Mouse (Mus musculus) embryonic fibroblast, embryonic 13.5 days (primary cell): ENCODE measurements around the gene Birc7. TPM values are rescaled to one million over a fixed set of nuclear protein-coding genes. Genes with fewer than 3 reads are reported as not detected.

Source experiments
- H3K27ac ChIP-seq: 2 replicates; pipeline ENCODE4 v1.5.1; 2012; ENCODE audit warnings: low read length, control low read depth, inconsistent platforms; ENCODE audit not compliant: insufficient read depth
- H3K4me1 ChIP-seq: 2 replicates; pipeline ENCODE4 v1.6.1; 2011; ENCODE audit warnings: low read length; ENCODE audit not compliant: control insufficient read depth, insufficient read depth
- H3K4me3 ChIP-seq: 2 replicates; pipeline ENCODE4 v1.5.1; 2011; ENCODE audit warnings: mild to moderate bottlenecking, control low read depth, low read length; ENCODE audit not compliant: insufficient read depth
- CTCF ChIP-seq: IDR thresholded peaks from 2 replicates; pipeline ENCODE4 v1.5.1; 2011; ENCODE audit warnings: mild to moderate bottlenecking, control low read depth, low read length, moderate library complexity, borderline replicate concordance; ENCODE audit not compliant: insufficient read depth
- POLR2A ChIP-seq: IDR thresholded peaks from 2 replicates; pipeline ENCODE4 v1.6.1; 2011; ENCODE audit warnings: low read depth, mild to moderate bottlenecking, control low read depth, low read length, moderate library complexity
- polyA plus RNA-seq: library from polyadenylated mRNA; stranded (reverse); fragments of >200 nt; gene quantifications from 2 replicates; pipeline ENCODE4 v1.2.4, GENCODE M21; 2011; ENCODE audit warnings: low read depth; ENCODE audit not compliant: missing spikeins, insufficient read length

The Birc7 gene
- polyA plus RNA-seq, 1 experiment = not detected

DNA sequence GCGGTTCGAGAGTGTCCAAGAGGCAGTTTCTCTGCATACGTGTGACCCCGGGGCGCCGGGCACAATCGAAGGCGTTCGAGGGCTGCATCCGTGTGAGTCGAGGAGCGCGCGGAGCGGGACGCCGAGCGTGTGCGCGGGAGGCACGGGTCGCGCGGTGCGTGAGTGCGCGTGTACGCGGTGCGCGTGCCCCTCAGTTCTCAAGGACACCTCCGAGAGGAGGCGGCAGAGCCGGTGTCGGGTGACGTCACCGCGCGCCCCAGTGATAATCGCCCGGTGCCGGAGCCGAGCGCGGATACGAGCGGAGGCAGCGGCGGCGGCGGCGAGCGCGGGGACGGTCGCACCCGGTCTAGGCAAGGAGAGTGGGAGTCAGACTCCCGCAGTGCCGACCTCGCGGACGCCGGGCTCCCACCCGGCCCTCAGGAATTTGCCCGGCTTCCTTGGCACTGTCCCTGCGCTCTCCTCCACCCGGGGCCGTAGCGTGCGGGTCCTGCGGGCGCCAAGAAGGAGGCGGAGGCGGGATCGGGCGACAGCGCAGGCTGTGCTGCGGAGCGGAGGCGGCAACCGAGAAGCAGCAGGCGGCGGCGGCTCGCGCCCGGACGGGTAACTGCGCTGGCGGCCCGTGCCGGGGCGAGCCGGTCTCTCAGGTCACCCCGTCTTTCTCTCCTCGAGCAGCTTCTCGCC lies 35.8 kb upstream of the Birc7 start:
- no peak overlapping the region for H3K27ac ChIP-seq
- TF ChIP-seq CTCF (no peak), POLR2A (no peak)
- peak overlapping the region; percentile 27 for H3K4me3 ChIP-seq
- H3K4me1 ChIP-seq = no peaks in the 10 kb centered on the region

GRCm38 (mm10) chr2:180893537-180894028 lies 35.2 kb upstream of the Birc7 start:
- no peak overlapping the region for H3K27ac ChIP-seq
- H3K4me3 ChIP-seq = peak overlapping the region; percentile 27
- no peak for TF ChIP-seq CTCF
- H3K4me1 ChIP-seq = no peaks in the 10 kb centered on the region

DNA sequence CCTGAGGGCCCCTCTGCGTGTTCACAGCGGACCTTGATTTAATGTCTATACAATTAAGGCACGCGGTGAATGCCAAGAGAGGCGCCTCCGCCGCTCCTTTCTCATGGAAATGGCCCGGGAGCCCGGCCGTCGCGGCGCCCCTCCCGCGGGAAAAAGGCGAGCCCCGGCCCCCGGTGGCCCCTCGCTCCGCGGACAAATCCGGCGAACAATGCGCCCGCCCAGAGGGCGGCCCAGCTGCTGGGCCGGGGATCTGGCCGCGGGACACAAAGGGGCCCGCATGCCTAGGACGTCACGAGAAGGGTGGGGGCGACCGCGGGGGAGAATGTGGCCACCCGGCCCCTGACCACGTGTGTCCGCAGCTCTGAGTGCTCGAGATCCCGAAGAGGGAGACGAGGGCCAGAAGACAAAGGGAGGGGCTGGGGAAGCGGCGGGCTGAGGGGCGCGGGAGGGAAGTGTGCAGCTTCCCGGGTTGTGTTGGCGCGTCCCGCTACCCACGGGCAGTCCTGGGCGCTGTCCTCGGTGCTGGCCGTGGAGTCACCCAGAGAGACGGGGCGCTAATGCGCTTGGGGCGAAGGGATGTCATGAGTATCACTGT lies 34.7 kb upstream of the Birc7 start:
- H3K4me1 ChIP-seq = no peaks in the 10 kb centered on the region
- no peak overlapping the region for H3K27ac ChIP-seq
- TF ChIP-seq CTCF = no peak
- no peak for TF ChIP-seq POLR2A
- H3K4me3 ChIP-seq = no peak overlapping the region

DNA sequence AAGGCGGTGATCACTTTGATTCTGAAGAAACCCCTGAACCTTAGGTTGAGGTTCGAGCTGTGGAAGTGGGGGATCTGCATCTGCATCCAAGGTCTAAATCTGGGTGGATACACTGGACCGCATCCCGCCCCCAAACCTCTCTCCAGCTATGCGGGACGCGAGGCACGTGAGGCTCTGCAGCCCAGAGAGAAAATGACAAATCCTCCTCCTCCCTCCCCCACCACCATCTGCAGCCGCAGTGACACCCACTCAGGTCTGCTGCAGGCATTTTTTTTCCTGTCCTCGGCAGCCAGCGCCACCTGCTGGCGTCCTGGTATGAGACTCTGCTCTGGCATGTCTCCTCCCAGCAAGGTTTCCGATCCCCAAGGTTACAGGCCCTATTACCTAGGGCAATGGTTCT lies 34.1 kb upstream of the Birc7 start:
- Histone ChIP-seq H3K27ac (no peak overlapping the region), H3K4me3 (no peak overlapping the region), H3K4me1 (no peaks in the 10 kb centered on the region)
- peak; percentile 84 for TF ChIP-seq CTCF
- TF ChIP-seq POLR2A = no peak

DNA sequence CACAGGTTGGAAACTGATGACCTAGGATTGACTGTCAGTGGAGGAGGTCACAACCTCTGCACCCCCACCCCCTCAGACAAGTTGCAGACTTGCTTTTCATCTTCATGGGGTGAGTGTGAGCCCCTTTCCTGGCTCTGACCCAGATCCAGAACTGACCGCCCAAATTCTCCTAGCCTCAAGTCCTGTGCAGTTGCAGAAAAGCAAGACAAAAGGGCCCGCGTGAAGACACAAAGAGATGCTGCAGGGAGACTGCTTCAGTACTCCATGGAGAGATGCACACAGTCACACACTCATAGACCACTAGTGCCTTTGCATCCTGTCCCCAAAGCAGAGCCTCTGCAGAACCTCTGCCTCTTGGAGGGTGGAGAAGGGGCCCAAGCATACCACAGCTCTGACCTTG lies 33.5 kb upstream of the Birc7 start:
- no peaks in the 10 kb centered on the region for H3K4me1 ChIP-seq
- H3K27ac ChIP-seq = no peak overlapping the region
- TF ChIP-seq POLR2A (no peak), CTCF (no peak)
- H3K4me3 ChIP-seq = no peak overlapping the region

GRCm38 (mm10) chr2:180895837-180896525 lies 32.8 kb upstream of the Birc7 start:
- no peak overlapping the region for H3K4me3 ChIP-seq
- TF ChIP-seq POLR2A = no peak
- no peak for TF ChIP-seq CTCF
- H3K4me1 ChIP-seq = no peaks in the 10 kb centered on the region
- no peak overlapping the region for H3K27ac ChIP-seq

DNA sequence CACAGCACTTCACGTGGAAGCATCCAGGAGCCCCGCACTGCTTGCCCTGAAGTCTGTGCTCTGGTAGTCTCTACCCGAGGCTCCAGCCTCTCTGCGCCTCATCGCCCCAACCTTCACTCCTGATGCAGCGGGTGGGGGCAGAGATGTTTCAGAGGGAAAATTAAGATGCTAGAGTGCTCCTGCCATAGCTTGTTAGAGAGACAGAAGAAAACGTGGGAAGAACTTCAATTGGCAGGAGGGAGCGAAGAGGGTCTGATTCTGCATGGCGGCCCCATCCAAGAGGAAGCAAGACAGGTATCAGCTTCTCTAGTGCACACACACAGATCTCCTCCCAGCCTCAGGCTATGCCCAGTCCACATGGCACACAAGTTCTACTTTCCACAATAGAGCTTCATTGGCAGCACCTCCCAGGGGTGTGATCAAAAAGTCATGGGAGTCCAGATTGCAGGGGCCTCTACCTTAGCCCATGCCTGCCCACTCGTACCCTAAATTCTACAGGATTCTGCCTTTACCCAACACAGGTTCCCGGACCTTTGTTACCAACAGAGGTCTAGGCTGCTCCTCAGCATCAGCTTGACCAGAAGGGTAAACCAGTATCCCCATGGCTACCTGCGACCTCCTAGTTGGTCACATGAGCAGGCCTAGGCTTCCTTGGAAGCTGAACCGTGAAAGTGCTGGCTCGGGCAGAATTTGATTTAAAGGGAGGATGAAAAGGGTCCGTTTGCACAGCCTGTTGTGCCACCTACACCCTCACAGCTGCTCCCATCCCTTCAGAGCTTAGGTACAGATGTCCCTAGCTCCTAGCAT lies 31.8 kb upstream of the Birc7 start:
- H3K27ac ChIP-seq = no peak overlapping the region
- no peak for TF ChIP-seq POLR2A
- H3K4me3 ChIP-seq = no peak overlapping the region
- H3K4me1 ChIP-seq = no peaks in the 10 kb centered on the region

GRCm38 (mm10) chr2:180897857-180898256 lies 31.0 kb upstream of the Birc7 start:
- H3K4me1 ChIP-seq = no peaks in the 10 kb centered on the region
- no peak overlapping the region for H3K4me3 ChIP-seq
- no peak overlapping the region for H3K27ac ChIP-seq
- TF ChIP-seq CTCF (no peak), POLR2A (no peak)

GRCm38 (mm10) chr2:180902086-180902485 lies 26.7 kb upstream of the Birc7 start:
- no peak overlapping the region for H3K4me3 ChIP-seq
- no peak for TF ChIP-seq CTCF
- TF ChIP-seq POLR2A = no peak
- no peaks in the 10 kb centered on the region for H3K4me1 ChIP-seq
- no peak overlapping the region for H3K27ac ChIP-seq
